Mouse (Mus musculus): ENCODE data around the gene Elmo1.

The Elmo1 gene

DNA sequence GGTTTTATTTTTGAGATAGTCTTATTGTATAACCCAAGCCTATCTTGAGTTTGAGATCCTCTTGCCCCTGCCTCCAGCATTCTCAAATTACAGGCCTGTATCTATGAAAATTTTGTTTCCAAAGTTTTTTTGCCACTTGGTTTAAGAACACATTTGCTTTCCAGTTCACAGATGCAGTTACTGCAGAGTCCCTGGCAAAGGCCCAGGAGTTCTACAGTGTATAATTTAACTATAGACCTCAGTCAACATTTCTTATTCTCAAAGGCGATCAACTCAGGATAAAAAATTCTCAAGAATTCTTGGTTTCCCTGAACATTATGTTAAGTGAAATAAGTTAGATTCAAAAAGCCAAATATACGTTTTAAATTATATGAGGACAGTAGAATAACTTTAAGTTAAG, 115.3 kb downstream of the Elmo1 start:
- in situ Hi-C loops (cut with MboI, MseI) = no loop called here

GRCm38 (mm10) chr13:20207126-20207525, 116.7 kb downstream of the Elmo1 start:
- in situ Hi-C loops (cut with MboI, MseI) = no loop called here

DNA sequence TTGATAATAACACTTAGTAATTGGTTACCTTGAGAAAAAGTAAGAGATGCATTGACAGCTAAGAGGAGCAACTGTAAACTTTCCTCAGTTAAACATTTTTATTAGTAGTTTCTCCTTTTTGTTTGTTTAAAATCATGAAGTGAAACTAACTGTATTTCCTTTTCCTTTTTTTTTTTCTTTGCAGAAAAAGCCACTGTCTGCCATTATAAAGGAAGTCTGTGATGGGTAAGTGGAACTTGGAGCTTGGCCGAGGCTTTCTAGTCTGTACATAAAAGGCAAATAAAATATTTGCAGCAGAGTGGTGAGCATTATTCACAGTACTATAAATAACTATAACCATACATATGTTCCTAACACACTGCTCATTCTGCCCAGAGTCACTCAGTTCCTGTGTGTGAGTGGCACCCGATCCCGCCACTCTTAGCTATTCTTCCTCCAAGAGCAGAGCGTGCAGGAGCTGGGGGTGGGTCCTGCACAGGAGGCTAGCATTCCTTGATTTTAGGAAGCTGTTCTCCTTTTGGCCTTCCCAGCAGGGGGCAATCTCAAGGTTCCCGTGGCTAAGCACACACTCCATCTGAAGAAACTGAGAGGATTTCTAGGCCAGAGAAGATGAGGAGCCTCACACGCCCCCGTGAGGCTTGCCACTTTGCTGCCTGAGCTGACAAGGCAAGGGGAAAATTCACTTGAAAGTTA, 117.7 kb downstream of the Elmo1 start:
- in situ Hi-C loops (cut with MboI, MseI) = no loop called here

GRCm38 (mm10) chr13:20208867-20209266, 118.5 kb downstream of the Elmo1 start:
- in situ Hi-C loops (cut with MboI, MseI) = no loop called here

- in situ Hi-C loops (cut with MboI, MseI) = no loop called here
These were observed 121.4 kb downstream of the Elmo1 start for GRCm38 (mm10) chr13:20211780-20212179.

- in situ Hi-C loops (cut with MboI, MseI) = no loop called here
These were observed 122.3 kb downstream of the Elmo1 start for GRCm38 (mm10) chr13:20212665-20213064.

DNA sequence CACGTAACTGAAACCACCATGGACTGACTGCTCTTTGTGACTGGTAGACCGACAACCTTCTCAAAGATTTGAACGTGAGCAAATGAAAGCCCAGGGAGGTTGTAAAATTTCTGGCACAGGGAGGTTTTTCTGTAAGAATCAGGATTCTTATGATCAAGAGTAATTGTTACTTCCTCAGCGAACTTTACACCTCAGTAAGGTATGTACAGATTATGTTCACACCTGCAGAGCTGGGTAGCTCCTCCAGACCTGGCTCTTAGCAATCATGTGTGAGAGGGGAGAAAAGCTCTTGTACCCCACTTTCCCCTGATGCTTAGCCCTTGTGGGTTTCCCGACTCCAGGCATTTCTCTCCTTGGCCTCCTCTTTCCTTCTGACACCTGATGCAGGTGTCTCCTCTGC, 123.5 kb downstream of the Elmo1 start:
- in situ Hi-C loops (cut with MboI, MseI) = no loop called here

DNA sequence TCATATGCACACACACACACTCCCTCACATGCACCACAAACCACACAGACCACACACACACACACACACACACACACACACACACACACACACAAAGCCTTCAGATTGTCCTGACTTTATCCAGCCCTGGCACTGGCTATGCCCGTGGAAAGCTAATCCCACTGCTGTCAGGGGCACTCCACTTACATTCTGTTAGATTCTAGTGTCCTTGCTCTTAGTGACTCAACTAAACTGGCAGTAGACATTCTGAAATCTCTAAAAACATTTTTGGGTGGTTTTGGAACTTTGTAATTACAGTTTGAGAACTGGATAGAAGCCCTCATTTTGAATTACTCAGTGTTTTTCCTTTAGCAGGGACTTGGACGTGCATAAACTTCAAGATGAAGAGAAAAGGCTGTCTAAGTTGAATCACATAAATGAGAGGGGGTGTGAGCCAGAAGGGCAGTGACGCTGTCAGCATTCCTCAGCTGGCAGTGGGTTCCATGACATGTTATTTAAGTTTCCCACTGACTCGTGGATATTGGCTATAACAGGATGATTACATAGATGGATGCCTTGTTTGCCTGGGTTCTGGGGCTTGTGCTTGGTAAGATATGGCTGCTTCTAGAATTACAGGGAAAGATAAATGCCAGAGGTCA, 127.2 kb downstream of the Elmo1 start:
- in situ Hi-C loops (cut with MboI, MseI) = no loop called here

GRCm38 (mm10) chr13:20218126-20218525, 127.7 kb downstream of the Elmo1 start:
- in situ Hi-C loops (cut with MboI, MseI) = no loop called here

DNA sequence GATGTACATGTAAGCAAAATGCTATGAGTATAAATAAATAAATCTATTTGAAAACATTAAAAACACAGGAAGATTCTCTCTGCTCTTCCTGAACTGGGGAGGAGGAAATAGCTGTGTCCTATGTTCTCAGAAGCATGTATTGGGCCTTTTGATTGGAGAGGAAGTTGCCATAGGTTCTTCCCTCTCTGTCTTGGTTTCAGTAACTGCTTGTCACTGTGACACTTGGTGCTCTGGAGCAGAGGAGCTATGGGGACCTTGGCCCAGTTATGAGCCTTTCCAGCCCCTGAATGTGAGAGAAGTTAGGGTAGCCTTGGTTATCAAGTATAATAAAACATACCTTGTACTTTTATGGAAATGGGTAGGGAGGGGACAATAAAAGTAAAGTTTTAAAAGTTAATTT, 130.0 kb downstream of the Elmo1 start:
- in situ Hi-C loops (cut with MboI, MseI) = no loop called here

DNA sequence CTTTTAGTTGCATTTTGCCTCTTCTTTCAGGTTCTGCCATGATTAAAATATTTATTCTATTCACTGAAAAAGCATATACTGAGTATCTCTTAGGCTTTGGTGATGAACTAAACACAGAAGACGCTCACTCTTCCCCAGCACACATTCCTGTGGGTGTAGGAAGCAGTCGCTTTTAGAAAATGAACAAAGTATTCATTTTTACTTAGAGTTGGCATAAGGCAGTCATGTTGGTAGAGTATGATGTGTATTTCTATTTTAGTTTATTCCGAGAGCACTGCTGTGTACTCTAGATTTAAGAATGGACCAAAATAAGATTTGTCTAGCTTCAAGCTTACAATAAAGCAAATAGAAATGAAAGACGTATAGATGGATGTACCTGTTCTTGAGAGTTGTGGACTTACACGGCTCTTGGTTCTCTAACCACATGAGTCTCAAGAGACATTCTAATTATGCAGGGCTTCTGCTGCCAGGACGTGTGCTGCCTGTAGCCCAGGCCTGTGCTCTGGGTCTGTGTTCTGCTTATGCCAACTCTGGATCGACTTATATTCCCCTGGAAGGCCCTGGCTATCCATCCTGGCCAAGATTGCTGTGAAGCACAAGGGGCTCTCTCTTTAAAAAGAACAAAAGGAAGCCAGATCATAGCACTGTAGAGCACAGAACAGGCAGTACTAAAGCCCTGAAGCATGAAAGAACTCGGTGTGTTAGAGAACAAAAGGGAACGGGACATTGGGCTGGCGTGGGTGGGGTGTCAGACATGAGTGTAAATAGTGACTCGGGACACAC, 137.7 kb downstream of the Elmo1 start:
- in situ Hi-C loops (cut with MboI, MseI) = no loop called here

DNA sequence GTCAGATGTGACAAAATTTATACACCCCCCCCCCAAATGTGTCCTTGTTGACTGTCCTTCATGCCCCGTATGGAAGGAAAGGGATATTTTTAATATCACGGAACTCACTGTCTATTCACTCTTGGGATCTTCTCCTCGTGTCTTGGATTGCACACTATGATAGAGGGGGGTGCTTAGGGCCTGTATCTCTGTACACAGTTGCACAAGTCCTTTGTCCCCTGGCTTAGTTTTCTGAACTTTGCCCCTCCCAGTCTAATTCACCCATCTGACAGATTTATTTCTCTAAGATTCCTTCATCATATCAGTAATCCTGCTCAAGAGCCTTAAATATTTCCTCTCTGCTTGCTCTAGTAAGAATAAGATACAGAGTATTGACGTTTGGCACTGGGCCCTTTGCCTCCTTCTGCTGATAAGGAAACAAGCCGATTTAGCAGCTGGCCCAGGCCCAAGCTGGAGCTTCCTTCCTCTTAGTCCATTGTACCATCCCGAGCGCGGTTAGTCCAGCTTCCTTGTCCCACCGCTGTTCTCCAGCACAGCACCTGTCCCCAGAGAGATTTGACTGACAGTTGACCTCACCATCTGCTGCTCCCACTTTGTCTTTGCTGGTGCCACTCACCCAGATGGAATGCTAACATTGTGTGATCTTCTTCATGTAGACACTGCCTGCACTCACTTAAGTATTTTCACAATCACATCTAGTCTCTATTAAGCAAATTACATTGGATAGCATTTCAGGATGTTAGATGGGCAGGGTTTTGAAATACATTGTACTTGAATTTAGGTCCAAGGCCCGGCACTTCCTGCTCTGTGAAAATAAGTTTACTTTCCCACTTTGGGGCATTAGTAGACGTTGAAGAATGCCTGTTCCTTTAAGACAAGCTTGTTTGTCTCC, 141.7 kb downstream of the Elmo1 start:
- in situ Hi-C loops (cut with MboI, MseI) = no loop called here

DNA sequence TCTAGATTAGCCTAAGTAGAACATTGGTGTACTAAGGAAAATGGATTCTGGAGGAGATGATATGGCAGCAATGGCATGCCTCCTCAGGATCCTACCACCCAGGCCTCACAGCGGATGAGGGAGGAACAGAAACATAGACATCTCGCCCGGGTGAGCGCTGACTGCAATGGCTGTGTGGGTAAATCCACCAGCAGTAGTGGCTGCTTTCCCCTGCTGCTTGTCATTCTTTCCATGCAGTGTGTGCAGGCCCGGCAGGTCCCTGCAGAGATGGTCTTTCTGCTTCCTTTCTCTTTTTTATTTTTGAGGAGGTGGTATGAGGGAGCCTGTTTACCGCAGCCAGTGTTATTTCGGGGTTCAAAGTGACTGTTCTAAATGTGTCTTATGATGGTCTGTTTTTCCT, 143.3 kb downstream of the Elmo1 start:
- in situ Hi-C loops (cut with MboI, MseI) = no loop called here

- in situ Hi-C loops (cut with MboI, MseI) = no loop called here
These were observed 147.2 kb downstream of the Elmo1 start for GRCm38 (mm10) chr13:20237615-20238014.

- in situ Hi-C loops (cut with MboI, MseI) = no loop called here
These were observed 147.8 kb downstream of the Elmo1 start for GRCm38 (mm10) chr13:20238146-20238545.

DNA sequence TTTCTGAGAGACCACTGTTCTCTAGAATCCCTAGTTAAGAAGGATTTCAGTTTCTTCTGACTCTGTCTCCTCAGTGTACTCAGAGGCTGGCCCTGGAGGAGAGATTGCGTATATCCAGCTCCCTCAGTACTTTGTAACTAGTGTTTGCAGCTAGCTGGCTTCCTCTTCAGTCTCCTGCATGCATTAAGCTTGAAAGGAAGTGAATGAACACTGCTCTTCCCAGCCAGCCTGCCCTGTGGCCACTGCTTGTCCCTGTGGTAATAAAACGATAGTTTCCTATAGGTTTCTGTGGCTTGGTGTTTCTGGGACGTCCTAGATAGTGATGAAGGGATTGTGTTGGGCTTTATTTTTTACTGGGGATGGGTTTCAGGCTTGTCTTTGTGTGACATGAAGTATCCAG, 148.3 kb downstream of the Elmo1 start:
- in situ Hi-C loops (cut with MboI, MseI) = no loop called here

DNA sequence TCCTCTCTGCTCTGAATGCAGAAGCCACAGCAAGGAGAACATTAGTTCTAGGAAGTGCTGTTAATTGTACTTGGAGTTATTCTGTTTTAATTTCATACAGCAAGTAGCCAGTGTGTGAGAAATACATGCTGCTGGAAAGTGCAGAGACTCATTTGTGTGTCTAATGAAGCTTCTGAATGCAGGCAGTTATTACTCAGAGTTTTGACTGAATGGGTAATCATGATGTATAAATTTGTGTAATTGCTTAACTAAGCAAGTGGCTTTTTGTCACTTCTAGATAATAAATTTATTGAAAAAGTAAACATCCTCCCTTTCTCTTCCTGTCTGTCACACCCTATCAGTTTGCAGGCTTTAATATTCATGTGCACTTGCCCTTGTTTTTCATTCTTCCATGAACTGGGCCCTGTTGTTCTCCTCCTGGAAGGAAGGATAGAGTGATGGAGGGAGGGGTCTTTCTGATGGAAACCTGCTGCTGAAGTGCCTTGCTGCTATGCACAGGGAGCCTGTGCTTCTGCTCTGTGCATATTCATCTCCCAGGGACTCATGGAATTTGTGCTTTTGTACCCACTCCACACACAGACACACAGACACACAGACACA, 159.8 kb downstream of the Elmo1 start:
- in situ Hi-C loops (cut with MboI, MseI) = loop anchor here (10.0 kb wide), 1 partner anchor 55 kb away; no protein-coding TSS in a partner anchor

- in situ Hi-C loops (cut with MboI, MseI) = loop anchor here (5.0 to 10.0 kb wide), 2 partner anchors 60 to 67 kb away; no protein-coding TSS in a partner anchor
These were observed 164.5 kb downstream of the Elmo1 start for GRCm38 (mm10) chr13:20254911-20255310.

- in situ Hi-C loops (cut with MboI, MseI) = loop anchor here (5.0 to 10.0 kb wide), 2 partner anchors 61 to 67 kb away; no protein-coding TSS in a partner anchor
These were observed 165.0 kb downstream of the Elmo1 start for GRCm38 (mm10) chr13:20255380-20255779.

- in situ Hi-C loops (cut with MboI, MseI) = loop anchor here (5.0 to 10.0 kb wide), 2 partner anchors 62 to 66 kb away; no protein-coding TSS in a partner anchor
These were observed 166.2 kb downstream of the Elmo1 start for GRCm38 (mm10) chr13:20256613-20257012.

Measured in T-helper 2 cell (primary cell).